Mouse (Mus musculus): ENCODE measurements around the gene Nop56. TPM values are rescaled to one million over a fixed set of nuclear protein-coding genes. Genes with fewer than 3 reads are reported as not detected.

Gene Nop56
- polyA plus RNA-seq (2017; shearing (Covaris generic)), result 100 to 1,000 TPM; 293 to 306 TPM

GRCm38 (mm10) chr2:130274149-130274861, at the start of gene Nop56:
Gene Nop56 (plus strand): TSS chr2:130274430.
- ATAC-seq, result peak; percentile 91

GRCm38 (mm10) chr2:130246912-130247311, 27.3 kb upstream of the Nop56 start:
- no peak for ATAC-seq

GRCm38 (mm10) chr2:130248226-130248625, 26.0 kb upstream of the Nop56 start:
- no peak for ATAC-seq

- ATAC-seq, result no peak
These were observed 17.5 kb upstream of the Nop56 start for GRCm38 (mm10) chr2:130256762-130257161.

GRCm38 (mm10) chr2:130260822-130261221, 13.4 kb upstream of the Nop56 start:
- ATAC-seq, result no peak

- no peak for ATAC-seq
These were observed 12.3 kb upstream of the Nop56 start for GRCm38 (mm10) chr2:130261914-130262313.

- no peak for ATAC-seq
These were observed 11.8 kb upstream of the Nop56 start for GRCm38 (mm10) chr2:130262398-130262797.

GRCm38 (mm10) chr2:130265520-130265919, 8.7 kb upstream of the Nop56 start:
- ATAC-seq, result no peak

GRCm38 (mm10) chr2:130268074-130268473, 6.2 kb upstream of the Nop56 start:
- no peak for ATAC-seq

GRCm38 (mm10) chr2:130273732-130274131, 498 bp upstream of the Nop56 start:
- peak; percentile 7 for ATAC-seq

- ATAC-seq, result no peak
These were observed 632 bp downstream of the Nop56 start for GRCm38 (mm10) chr2:130274862-130275261.

GRCm38 (mm10) chr2:130275649-130276048, 1.4 kb downstream of the Nop56 start:
- no peak for ATAC-seq

- no peak for ATAC-seq
These were observed 5.4 kb downstream of the Nop56 start for GRCm38 (mm10) chr2:130279600-130280091.

- no peak for ATAC-seq
These were observed 6.0 kb downstream of the Nop56 start for GRCm38 (mm10) chr2:130280224-130280623.

GRCm38 (mm10) chr2:130280818-130281217, 6.6 kb downstream of the Nop56 start:
- no peak for ATAC-seq

- peak; percentile 88 for ATAC-seq
These were observed 9.8 kb downstream of the Nop56 start, which contains the start of gene Idh3b for GRCm38 (mm10) chr2:130283854-130284654. Gene Idh3b (minus strand): TSS chr2:130284547.

GRCm38 (mm10) chr2:130289086-130289485, 14.9 kb downstream of the Nop56 start:
- no peak for ATAC-seq

GRCm38 (mm10) chr2:130291434-130291833, 17.2 kb downstream of the Nop56 start:
- ATAC-seq, result peak; percentile 90

GRCm38 (mm10) chr2:130293009-130293408, 18.8 kb downstream of the Nop56 start:
- ATAC-seq, result no peak

- no peak for ATAC-seq
These were observed 19.3 kb downstream of the Nop56 start for GRCm38 (mm10) chr2:130293486-130293885.

GRCm38 (mm10) chr2:130294218-130294935, 20.1 kb downstream of the Nop56 start:
- no peak for ATAC-seq

GRCm38 (mm10) chr2:130294936-130295277, 20.7 kb downstream of the Nop56 start, which contains the start of gene Ebf4:
Gene Ebf4 (plus strand): TSS chr2:130295169.
- ATAC-seq, result no peak

Measured in activated CD4-positive, CD25-positive, alpha-beta regulatory T cell, adult 4 months (primary cell).